Comparison of ENCODE assay signal across 8 mouse cellular contexts in genomic region chr4:138972139-138972826, GRCm38 (mm10). TPM values are rescaled to one million over a fixed set of nuclear protein-coding genes. Genes with fewer than 3 reads are reported as not detected.
DNase-seq lines count a peak whose midpoint lies in the region; TF ChIP-seq lines count a peak whose summit lies in the region.

No protein-coding gene starts in this region.

- H3K9me3 ChIP-seq in E14TG2a.4 (ENCODE audit: low read length), result no peaks in the 10 kb centered on the region
- H3K9me3 ChIP-seq in forebrain, embryonic 10.5 days, result no peaks in the 10 kb centered on the region

- H3K27me3 ChIP-seq in E14TG2a.4 (ENCODE audit: insufficient read depth, low read length), result peaks cover 21% of the 10 kb centered on the region
- H3K27me3 ChIP-seq in forebrain, embryonic 10.5 days (ENCODE audit: poor library complexity, severe bottlenecking), result peaks cover 18% of the 10 kb centered on the region

- 0 out of 2 replicates have a peak, but pooled peaks have one; percentile 9 for TF ChIP-seq CTCF in E14TG2a.4 (conservative IDR thresholded peaks at IDR 0.05; ENCODE audit: low read length)

- H3K27ac ChIP-seq in forebrain, embryonic 10.5 days, result peak overlapping the region; percentile 90

- no peaks in the 10 kb centered on the region for H3K36me3 ChIP-seq in E14TG2a.4 (ENCODE audit: insufficient read depth, low read length)
- H3K36me3 ChIP-seq in forebrain, embryonic 10.5 days (replicated peaks), result no peaks in the 10 kb centered on the region

- peaks cover 57% of the 10 kb centered on the region for H3K4me1 ChIP-seq in E14TG2a.4 (replicated peaks; ENCODE audit: low read depth, low read length)
- peaks cover 20% of the 10 kb centered on the region for H3K4me1 ChIP-seq in forebrain, embryonic 10.5 days

- intact Hi-C loops in heart, postnatal 10 days (cut with DNase I), result loop anchor here (5.0 kb wide), 1 partner anchor 225 kb away; no protein-coding TSS in a partner anchor

- DNase-seq in adrenal gland, adult 8-10 months, result peak; percentile 78
- DNase-seq in forebrain, embryonic 10.5 days (ENCODE audit: extremely low spot score, low spot score), result peak; percentile 44
- peak; percentile 84 for DNase-seq in heart, postnatal 10 days
- peak; percentile 85 to 89 for DNase-seq in kidney, postnatal 36 days
- peak; percentile 72 for DNase-seq in lung, postnatal 14 days
- DNase-seq in ovary, postnatal 36 days (ENCODE audit: low spot score), result peak; percentile 54
- DNase-seq in T-cell, adult 2 months (ENCODE audit: low spot score), result no peak

- peak overlapping the region; percentile 84 for H3K4me3 ChIP-seq in E14TG2a.4 (replicated peaks; ENCODE audit: low read length)
- peak overlapping the region; percentile 71 for H3K4me3 ChIP-seq in forebrain, embryonic 10.5 days

- WGBS in forebrain, embryonic 10.5 days, result 24% methylated on average over 20 of the region's 20 CpGs

RNA-seq across cellular contexts. Expression of gene Tmco4, which starts 0.4 kb away (rescaled TPM):
- total RNA-seq in adrenal gland, adult 8-10 months (2022), result 10 to 100 TPM; 19.1 to 23.0 (median 21.1) TPM
- polyA plus RNA-seq in forebrain, embryonic 10.5 days (2016; fragmentation: Nextera tagmentation; extraction: Ambion mirVana), result 0.90 and 1.0 TPM in 2 replicates
- 10 to 100 TPM; 12.7 to 13.9 TPM for total RNA-seq in heart, postnatal 10 days (2021)

RNA-seq across cellular contexts. Expression of gene Rnf186, which starts 5.4 kb away (rescaled TPM):
- not detected for total RNA-seq in adrenal gland, adult 8-10 months (2022)
- polyA plus RNA-seq in forebrain, embryonic 10.5 days (2016; fragmentation: Nextera tagmentation; extraction: Ambion mirVana), result not detected in 2 replicates
- not detected for total RNA-seq in heart, postnatal 10 days (2021)

RNA-seq across cellular contexts. Expression of gene Otud3, which starts 58.5 kb away (rescaled TPM):
- total RNA-seq in adrenal gland, adult 8-10 months (2022), result 10 to 100 TPM; 10.6 to 11.7 (median 11.3) TPM
- polyA plus RNA-seq in forebrain, embryonic 10.5 days (2016; fragmentation: Nextera tagmentation; extraction: Ambion mirVana), result 3.5 TPM in 2 replicates
- 1 to 10 TPM; 8.7 to 9.2 TPM for total RNA-seq in heart, postnatal 10 days (2021)
